Mouse (Mus musculus) hindlimb bud, embryonic 11.5 days (tissue): ENCODE data around the gene Pak6.
A peak's percentile ranks its signal among the peaks of the same experiment; 100 is the strongest.
"Not testable (repeated sequence)": the region's sequence is repeated elsewhere in the genome, so short reads cannot be mapped to it uniquely, and the experiment has no call there.

Experiments
- DNase-seq: peaks from one replicate; pipeline ENCODE4 v3.0.0-alpha.2; 2012; ENCODE audit warnings: low read depth, low spot score; ENCODE audit errors: extremely low spot score

Pak6 gene

DNA sequence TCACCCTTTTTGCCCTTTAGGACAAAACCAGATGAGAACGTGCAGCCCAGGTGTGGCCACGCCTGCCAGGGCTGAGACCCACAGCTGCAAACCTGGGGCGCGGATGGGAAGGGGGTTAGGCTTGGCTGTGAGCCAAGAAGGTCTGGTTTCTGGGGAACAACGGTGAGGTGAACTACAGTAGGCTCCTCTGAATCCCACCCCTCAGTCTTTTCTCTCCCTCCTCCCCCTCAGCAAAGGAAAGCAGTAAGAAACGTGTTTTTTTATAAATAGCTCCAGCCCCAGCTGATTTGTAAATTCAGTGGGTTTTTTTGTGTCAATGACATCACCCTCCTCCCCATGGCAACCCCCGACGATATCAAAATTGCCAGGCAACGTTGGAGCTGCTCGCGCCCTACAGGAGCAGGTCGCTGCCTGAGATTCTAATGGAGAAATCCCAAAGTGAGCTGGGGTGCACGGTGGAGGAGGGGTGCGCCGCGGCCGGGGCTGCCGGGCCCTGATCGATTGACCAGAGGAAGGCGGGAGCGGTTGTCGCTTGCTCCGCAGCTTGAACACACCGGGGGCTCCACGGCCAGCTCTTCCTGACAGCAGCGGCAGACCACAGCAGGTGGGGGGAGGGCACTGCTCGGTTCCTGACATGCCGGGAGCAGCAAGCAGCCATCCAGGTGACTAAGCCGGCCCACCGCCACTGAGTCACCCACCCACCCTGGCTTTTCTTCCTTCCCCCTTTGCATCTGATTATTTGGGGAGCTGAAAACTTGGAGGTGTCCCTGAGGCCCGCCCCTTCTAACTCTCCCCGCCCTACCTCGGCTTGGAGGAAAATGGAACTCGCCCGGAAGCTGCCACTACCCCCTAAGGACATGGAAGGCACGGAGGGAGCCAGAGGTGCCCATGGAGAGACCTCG lies at the start of gene Pak6:
Gene Pak6, plus strand, starts transcription at position 402 of the 902 bp plus-strand sequence.
- no peak for DNase-seq

GRCm38 (mm10) chr2:118618013-118618412 lies 45.1 kb upstream of the Pak6 start:
- no peak for DNase-seq

DNA sequence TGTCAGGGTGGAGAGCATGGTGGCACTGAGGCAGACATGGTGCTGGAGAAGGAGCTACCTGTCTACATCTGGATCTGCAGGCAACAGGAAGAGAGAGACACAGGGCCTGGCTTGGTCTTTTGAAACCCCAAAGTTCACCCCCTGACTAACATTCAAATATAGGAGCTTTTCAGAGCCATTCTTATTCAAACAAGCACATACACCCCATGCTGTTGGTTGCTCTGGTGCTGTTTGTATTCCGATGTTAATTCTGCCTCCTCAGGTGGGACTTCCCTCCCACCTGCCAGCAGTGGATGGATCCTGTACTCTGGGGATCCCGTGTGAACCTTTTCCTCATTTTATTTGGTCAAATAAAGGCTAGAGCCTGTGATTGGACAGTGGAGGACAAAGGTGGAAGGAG lies 43.0 kb upstream of the Pak6 start:
- DNase-seq, result no peak

- no peak for DNase-seq
These were observed 42.5 kb upstream of the Pak6 start for GRCm38 (mm10) chr2:118620608-118621007.

DNA sequence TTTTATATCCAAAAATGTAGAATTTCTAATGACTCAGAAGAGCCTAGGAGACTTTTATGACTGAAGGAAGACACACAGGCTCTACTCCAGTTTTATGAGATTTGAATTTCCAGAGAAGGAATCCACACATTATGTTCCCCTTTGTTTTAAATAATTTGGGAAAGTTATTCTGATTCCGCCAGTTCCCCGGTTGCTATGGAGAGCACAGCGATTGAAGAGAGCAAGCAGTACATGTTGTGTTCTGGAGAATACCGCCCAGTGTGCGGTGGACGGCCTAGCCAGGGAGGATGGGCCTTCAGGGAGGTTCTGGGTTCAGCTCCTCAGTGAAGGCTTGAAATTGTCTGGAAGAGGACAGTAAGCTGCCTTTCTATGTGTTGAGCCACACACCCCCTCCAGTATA lies 33.8 kb upstream of the Pak6 start:
- no peak for DNase-seq

- DNase-seq, result no peak
These were observed 29.7 kb upstream of the Pak6 start for GRCm38 (mm10) chr2:118633441-118633840.

GRCm38 (mm10) chr2:118637258-118637657 lies 25.8 kb upstream of the Pak6 start:
- no peak for DNase-seq

- peak; percentile 68 for DNase-seq
These were observed 25.1 kb upstream of the Pak6 start for GRCm38 (mm10) chr2:118637888-118638526.

DNA sequence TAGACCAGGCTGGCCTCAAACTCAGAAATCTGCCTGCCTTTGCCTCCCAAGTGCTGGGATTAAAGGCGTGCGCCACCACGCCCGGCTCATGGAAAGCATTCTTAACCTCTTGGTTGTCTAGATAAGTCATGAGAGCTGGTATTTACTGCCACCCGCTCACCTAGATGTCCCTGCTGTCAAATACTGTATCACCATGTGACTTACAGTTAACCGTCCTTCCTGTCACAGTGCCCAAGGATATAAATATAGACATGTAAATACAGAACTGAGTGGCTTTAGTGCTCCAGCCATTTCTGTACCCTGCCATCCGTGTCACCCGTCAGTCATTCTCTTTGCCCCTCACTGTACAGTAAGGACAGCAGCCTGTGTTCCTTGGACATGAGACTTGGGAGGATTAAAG lies 24.4 kb upstream of the Pak6 start:
- DNase-seq, result no peak

- DNase-seq, result no peak
These were observed 22.0 kb upstream of the Pak6 start for GRCm38 (mm10) chr2:118641147-118641546.

DNA sequence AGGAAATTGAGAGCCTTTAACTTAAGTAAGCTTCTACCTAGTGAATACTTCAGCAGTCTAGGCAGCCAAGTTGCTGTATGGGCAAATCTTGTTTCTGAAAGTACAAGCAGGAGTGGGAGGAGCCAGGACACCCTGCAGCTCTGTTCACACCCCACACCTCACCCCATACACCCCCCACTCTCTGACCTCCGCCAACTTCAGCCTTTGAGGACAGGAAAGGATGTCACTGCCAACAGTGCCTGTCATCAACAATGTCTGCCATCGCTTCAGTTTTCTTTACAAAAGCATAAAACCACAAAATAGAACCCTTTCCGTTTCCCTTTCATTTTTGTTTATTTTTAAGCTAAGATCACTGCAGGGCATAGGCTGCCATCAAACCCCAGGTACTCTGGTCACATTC lies 20.7 kb upstream of the Pak6 start:
- DNase-seq, result no peak

GRCm38 (mm10) chr2:118642942-118643341 lies 20.2 kb upstream of the Pak6 start:
- DNase-seq, result no peak

DNA sequence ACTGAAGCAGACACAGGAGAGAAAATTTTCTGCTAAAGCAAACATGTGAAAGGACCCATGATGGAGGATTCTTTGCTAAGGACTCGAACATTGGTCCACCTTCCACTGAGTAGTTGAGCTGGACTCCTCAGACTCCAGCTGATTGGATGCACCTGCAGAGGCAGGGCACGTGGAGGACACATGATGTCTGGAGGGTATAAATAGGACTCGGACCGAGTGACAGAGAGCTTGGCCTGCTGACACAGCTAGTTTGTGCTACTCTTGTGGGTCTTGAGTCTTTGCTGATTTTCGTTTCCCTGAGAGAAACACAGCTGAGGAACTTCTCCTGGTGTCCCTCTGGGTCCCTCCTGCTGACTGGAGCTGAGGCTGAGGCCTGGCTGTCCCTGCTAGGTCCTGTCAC lies 16.4 kb upstream of the Pak6 start:
- no peak for DNase-seq

DNA sequence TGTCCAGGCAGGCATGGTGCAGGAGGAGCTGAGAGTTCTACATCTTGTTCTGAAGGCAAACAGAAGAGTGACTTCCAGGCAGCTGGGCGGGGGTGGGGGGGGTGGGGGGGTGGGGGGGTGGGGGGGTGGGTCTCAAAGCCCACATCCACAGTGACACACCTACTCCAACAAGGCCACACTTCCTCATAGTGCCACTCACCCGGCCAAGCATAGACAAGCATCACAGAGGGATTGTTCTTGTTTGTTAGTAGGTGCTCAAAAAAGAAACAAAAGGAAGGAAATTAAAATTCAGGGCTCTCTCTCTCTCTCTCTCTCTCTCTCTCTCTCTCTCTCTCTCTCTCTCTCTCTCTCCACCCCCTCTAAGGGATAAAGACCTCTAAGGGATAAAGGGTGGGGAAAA lies 12.4 kb upstream of the Pak6 start:
- DNase-seq, result not testable (repeated sequence)

GRCm38 (mm10) chr2:118656688-118657281 lies 6.3 kb upstream of the Pak6 start:
- DNase-seq, result no peak

GRCm38 (mm10) chr2:118658457-118658856 lies 4.6 kb upstream of the Pak6 start:
- no peak for DNase-seq

GRCm38 (mm10) chr2:118659077-118659476 lies 4.0 kb upstream of the Pak6 start:
- DNase-seq, result no peak

GRCm38 (mm10) chr2:118659493-118659892 lies 3.6 kb upstream of the Pak6 start:
- no peak for DNase-seq

DNA sequence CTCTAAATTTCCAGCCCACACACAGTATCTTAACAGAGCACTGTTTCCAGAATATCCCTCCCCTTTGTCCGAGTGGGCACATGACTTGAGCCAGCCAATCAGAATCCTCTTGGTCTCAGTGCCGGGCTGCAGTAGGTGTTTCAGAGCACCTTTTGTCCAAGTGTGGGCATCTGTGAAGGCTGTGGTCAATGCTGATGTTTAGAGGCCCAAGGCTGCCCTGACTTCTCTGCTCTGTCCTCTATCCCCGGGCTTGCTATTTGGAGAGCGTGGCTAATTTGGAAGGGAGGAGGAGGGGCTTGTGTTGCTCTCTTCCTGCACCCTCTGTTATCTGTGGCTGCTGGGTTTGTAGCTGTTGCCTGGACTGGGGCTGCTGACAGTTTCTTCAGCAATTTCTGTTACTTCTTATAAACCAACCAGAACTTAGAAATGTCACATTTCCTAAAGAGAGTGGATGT lies 3.1 kb upstream of the Pak6 start:
- DNase-seq, result peak; percentile 41

DNA sequence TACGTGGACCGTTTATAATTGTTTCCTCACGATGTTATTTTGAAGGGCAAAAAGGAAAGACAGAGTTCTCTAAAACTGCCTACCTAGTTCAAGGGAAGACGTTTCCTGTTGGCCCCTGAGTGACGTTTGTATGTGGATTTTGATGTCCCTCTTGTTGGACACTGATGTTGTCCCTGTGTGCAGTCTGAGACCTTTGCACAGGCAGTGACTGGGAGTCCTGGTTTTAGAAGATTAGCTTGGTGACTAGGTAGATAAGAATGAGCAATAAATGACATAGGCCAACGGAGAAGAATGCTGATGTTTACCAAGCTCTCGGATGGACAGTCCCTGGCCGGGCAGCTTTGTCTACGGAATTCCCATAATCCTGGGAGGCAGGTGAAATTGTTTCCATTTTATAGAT lies 1.2 kb upstream of the Pak6 start:
- no peak for DNase-seq

DNA sequence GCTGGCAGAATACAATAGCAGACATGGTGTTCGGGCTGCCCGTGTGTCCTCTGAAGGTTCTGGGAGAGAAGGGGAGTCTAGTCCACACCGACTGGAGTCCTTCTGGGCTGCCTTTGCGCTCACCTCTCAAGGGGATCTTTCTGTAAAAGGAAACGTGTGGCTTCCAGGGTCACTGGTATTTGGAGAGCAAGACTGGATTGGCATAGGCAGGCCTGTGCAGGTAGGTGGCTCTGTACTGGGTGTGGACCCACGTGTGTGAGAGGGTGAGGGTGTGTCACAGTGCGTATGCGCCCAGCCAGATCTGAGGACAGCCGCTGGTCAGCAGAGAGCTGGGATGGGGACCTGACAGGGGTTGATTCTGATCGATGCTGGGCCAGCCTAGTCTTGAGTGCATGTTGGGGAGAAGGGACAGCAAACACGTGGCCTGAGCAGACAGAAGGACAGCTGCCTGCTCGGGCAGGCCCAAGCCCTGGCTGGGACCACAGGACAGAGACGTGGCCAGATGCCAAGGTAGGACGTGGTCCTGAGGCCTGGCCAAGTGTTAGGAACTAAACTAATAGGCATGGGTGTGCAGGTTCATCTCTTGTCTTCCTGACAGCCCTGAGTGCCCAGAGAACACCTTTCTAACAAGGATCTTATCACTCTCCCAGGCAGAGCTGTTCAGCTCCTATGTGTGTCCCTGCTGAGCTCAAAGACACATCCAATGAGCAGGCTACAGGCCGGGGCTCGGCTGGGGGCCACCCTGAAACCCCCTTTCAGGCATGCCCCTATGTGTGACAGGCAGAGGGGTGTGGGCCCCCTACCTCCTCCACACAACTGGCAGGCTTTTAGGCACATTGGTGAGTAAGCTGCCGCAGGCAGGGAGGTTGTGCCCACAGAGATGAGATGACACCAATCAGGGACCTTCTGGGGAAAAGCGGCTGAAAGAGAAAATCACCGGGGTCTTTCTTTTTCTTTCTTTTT lies 982 bp downstream of the Pak6 start:
- no peak for DNase-seq
